Mouse (Mus musculus) MEL (cell line): Measurements from ENCODE around the gene Relt. TPM values are rescaled to one million over a fixed set of nuclear protein-coding genes. Genes with fewer than 3 reads are reported as not detected.
A peak's percentile ranks its signal among the peaks of the same experiment; 100 is the strongest.

Experiments
- DNase-seq: peaks from one replicate; pipeline ENCODE4 v3.0.0; 2011; ENCODE audit warnings: low read depth, low spot score
- H3K27ac ChIP-seq: 2 replicates; pipeline ENCODE4 v1.5.1; 2012; ENCODE audit warnings: low read depth, mild to moderate bottlenecking, control low read depth, low read length, moderate library complexity; ENCODE audit not compliant: control insufficient read depth
- H3K27me3 ChIP-seq, 2 experiments: fragments of 150-350 bp in 1 of 2; sonication (generic) in 1 of 2; 2 replicates each; pipeline ENCODE4 v1.6.1; 2012; ENCODE audit warnings: low read length in 2 of 2, mild to moderate bottlenecking in 2 of 2, improper control_type of control experiment in 1 of 2, moderate library complexity in 1 of 2; ENCODE audit not compliant: insufficient read depth in 2 of 2, control insufficient read depth in 1 of 2
- H3K36me3 ChIP-seq, 2 experiments: 2 replicates each; pipeline ENCODE4 v1.6.1; 2012 to 2014; ENCODE audit warnings: low read length in 2 of 2, improper control_type of control experiment in 1 of 2, inconsistent platforms in 1 of 2, mild to moderate bottlenecking in 1 of 2; ENCODE audit not compliant: insufficient read depth in 2 of 2, control insufficient read depth in 1 of 2
- H3K4me1 ChIP-seq, 2 experiments: fragments of 150-350 bp in 1 of 2; sonication (generic) in 1 of 2; 2 replicates each; pipeline ENCODE4 v1.6.1; 2012; ENCODE audit warnings: low read length in 2 of 2, improper control_type of control experiment in 1 of 2, mild to moderate bottlenecking in 1 of 2; ENCODE audit not compliant: insufficient read depth in 2 of 2, control insufficient read depth in 1 of 2
- H3K4me3 ChIP-seq, 2 experiments: fragments of 150-350 bp in 1 of 2; sonication (generic) in 1 of 2; 2 replicates each; pipeline ENCODE4 v1.5.1; 2012; ENCODE audit warnings: low read depth in 2 of 2, low read length in 2 of 2, mild to moderate bottlenecking in 2 of 2, moderate library complexity in 2 of 2, control low read depth in 1 of 2, improper control_type of control experiment in 1 of 2; ENCODE audit not compliant: control insufficient read depth in 1 of 2, insufficient read depth in 1 of 2
- H3K79me2 ChIP-seq: 2 replicates; pipeline ENCODE4 v1.6.1; 2012; ENCODE audit warnings: mild to moderate bottlenecking, low read length, moderate library complexity; ENCODE audit not compliant: control insufficient read depth, poor library complexity, insufficient read depth
- H3K9ac ChIP-seq: 2 replicates; pipeline ENCODE4 v1.6.1; 2012; ENCODE audit warnings: low read depth, mild to moderate bottlenecking, control low read depth, low read length, moderate library complexity; ENCODE audit not compliant: control insufficient read depth, poor library complexity, severe bottlenecking
- H3K9me3 ChIP-seq: fragments of 150-350 bp; sonication (generic); replicated peaks from 2 replicates; pipeline ENCODE4 v1.6.1; 2012; ENCODE audit warnings: mild to moderate bottlenecking, low read length, improper control_type of control experiment, moderate library complexity; ENCODE audit not compliant: insufficient read depth
- CHD1 ChIP-seq: IDR thresholded peaks from 2 replicates; pipeline ENCODE4 v1.6.1; 2012; ENCODE audit warnings: low read depth, mild to moderate bottlenecking, inconsistent platforms, low read length, improper control_type of control experiment
- CTCF ChIP-seq, 3 experiments: IDR thresholded peaks in 2 of 3; conservative IDR thresholded peaks in 1 of 3; 2 replicates each; pipeline ENCODE4 v1.5.1; 2011 to 2012; ENCODE audit warnings: low read length in 3 of 3, low read depth in 2 of 3, mild to moderate bottlenecking in 2 of 3, improper control_type of control experiment in 1 of 3, inconsistent platforms in 1 of 3, mixed read lengths in 1 of 3, moderate library complexity in 1 of 3; ENCODE audit not compliant: control insufficient read depth in 1 of 3, insufficient read depth in 1 of 3, poor library complexity in 1 of 3, severe bottlenecking in 1 of 3
- ELF1 ChIP-seq: IDR thresholded peaks from 2 replicates; pipeline ENCODE4 v1.6.1; 2014; ENCODE audit warnings: low read depth, mild to moderate bottlenecking, inconsistent platforms, low read length, improper control_type of control experiment, moderate library complexity
- EP300 ChIP-seq, 2 experiments: IDR thresholded peaks; 2 replicates each; pipeline ENCODE4 v1.6.1; 2011; ENCODE audit warnings: improper control_type of control experiment in 2 of 2, low read length in 2 of 2, low read depth in 1 of 2, mild to moderate bottlenecking in 1 of 2
- GABPA ChIP-seq: IDR thresholded peaks from 2 replicates; pipeline ENCODE4 v1.6.1; 2012; ENCODE audit warnings: low read depth, mild to moderate bottlenecking, inconsistent platforms, low read length, improper control_type of control experiment, moderate library complexity
- JUND ChIP-seq: IDR thresholded peaks from 2 replicates; pipeline ENCODE4 v1.6.1; 2011; ENCODE audit warnings: low read depth, mild to moderate bottlenecking, improper control_type of control experiment, low read length
- KAT2A ChIP-seq: conservative IDR thresholded peaks from 2 replicates; pipeline ENCODE4 v1.6.1; 2012; ENCODE audit warnings: low read depth, low read length, improper control_type of control experiment, inconsistent platforms
- MAZ ChIP-seq: IDR thresholded peaks from 2 replicates; pipeline ENCODE4 v1.6.1; 2012; ENCODE audit warnings: low read depth, mild to moderate bottlenecking, inconsistent platforms, low read length, improper control_type of control experiment
- MXI1 ChIP-seq: IDR thresholded peaks from 2 replicates; pipeline ENCODE4 v1.6.1; 2011; ENCODE audit warnings: mild to moderate bottlenecking, low read depth, low read length, improper control_type of control experiment
- MYC ChIP-seq: IDR thresholded peaks from 2 replicates; pipeline ENCODE4 v1.6.1; 2011; ENCODE audit warnings: low read depth, mild to moderate bottlenecking, low read length, improper control_type of control experiment, moderate library complexity
- NELFE ChIP-seq: IDR thresholded peaks from 2 replicates; pipeline ENCODE4 v1.6.1; 2011; ENCODE audit warnings: low read depth, low read length, improper control_type of control experiment
- NRF1 ChIP-seq: IDR thresholded peaks from 2 replicates; pipeline ENCODE4 v1.6.1; 2014; ENCODE audit warnings: low read depth, mild to moderate bottlenecking, inconsistent platforms, low read length, improper control_type of control experiment, moderate library complexity; ENCODE audit not compliant: poor library complexity, insufficient read depth, severe bottlenecking
- POLR2A ChIP-seq, 2 experiments: IDR thresholded peaks; 2 replicates each; pipeline ENCODE4 v1.6.1; 2011 to 2012; ENCODE audit warnings: low read length in 2 of 2, mild to moderate bottlenecking in 2 of 2, control low read depth in 1 of 2, improper control_type of control experiment in 1 of 2, low read depth in 1 of 2, moderate library complexity in 1 of 2; ENCODE audit not compliant: control insufficient read depth in 1 of 2, insufficient read depth in 1 of 2, poor library complexity in 1 of 2
- POLR2AphosphoS2 ChIP-seq: IDR thresholded peaks from 2 replicates; pipeline ENCODE4 v1.6.1; 2011; ENCODE audit warnings: low read length, improper control_type of control experiment
- POLR2AphosphoS5 ChIP-seq: IDR thresholded peaks from 2 replicates; pipeline ENCODE4 v1.6.1; 2012; ENCODE audit warnings: low read depth, borderline replicate concordance, mild to moderate bottlenecking, inconsistent platforms, low read length, moderate library complexity, mixed read lengths
- RAD21 ChIP-seq: IDR thresholded peaks from 2 replicates; pipeline ENCODE4 v1.6.1; 2011; ENCODE audit warnings: mild to moderate bottlenecking, low read depth, low read length, improper control_type of control experiment
- SIN3A ChIP-seq: IDR thresholded peaks from 2 replicates; pipeline ENCODE4 v1.6.1; 2012; ENCODE audit warnings: low read length, improper control_type of control experiment, inconsistent platforms
- SMC3 ChIP-seq: IDR thresholded peaks from 2 replicates; pipeline ENCODE4 v1.6.1; 2011; ENCODE audit warnings: low read depth, low read length, improper control_type of control experiment
- TAL1 ChIP-seq: IDR thresholded peaks from 2 replicates; pipeline ENCODE4 v1.6.1; 2012; ENCODE audit warnings: mild to moderate bottlenecking, inconsistent platforms, low read length, moderate library complexity, mixed read lengths
- TCF12 ChIP-seq: IDR thresholded peaks from 2 replicates; pipeline ENCODE4 v1.6.1; 2014; ENCODE audit warnings: low read depth, mild to moderate bottlenecking, inconsistent platforms, low read length, improper control_type of control experiment, moderate library complexity
- USF1 ChIP-seq: IDR thresholded peaks from 2 replicates; pipeline ENCODE4 v1.6.1; 2014; ENCODE audit warnings: low read depth, mild to moderate bottlenecking, inconsistent platforms, low read length, improper control_type of control experiment, moderate library complexity
- USF2 ChIP-seq, 2 experiments: IDR thresholded peaks; 2 replicates each; pipeline ENCODE4 v1.6.1; 2011 to 2012; ENCODE audit warnings: improper control_type of control experiment in 2 of 2, low read length in 2 of 2, borderline replicate concordance in 1 of 2, inconsistent platforms in 1 of 2, low read depth in 1 of 2, mild to moderate bottlenecking in 1 of 2; ENCODE audit not compliant: insufficient read depth in 1 of 2
- ZC3H11A ChIP-seq: IDR thresholded peaks from 2 replicates; pipeline ENCODE4 v1.6.1; 2012; ENCODE audit warnings: low read depth, mild to moderate bottlenecking, inconsistent platforms, low read length, improper control_type of control experiment
- ZKSCAN1 ChIP-seq: IDR thresholded peaks from 2 replicates; pipeline ENCODE4 v1.6.1; 2012; ENCODE audit warnings: low read depth, mild to moderate bottlenecking, inconsistent platforms, low read length, improper control_type of control experiment, moderate library complexity
- ZNF384 ChIP-seq: IDR thresholded peaks from 2 replicates; pipeline ENCODE4 v1.6.1; 2012; ENCODE audit warnings: low read depth, mild to moderate bottlenecking, inconsistent platforms, low read length, improper control_type of control experiment
- polyA plus RNA-seq, 2 experiments: library from polyadenylated mRNA; stranded (reverse) in 1 of 2; unstranded in 1 of 2; fragments of >175 nt in 1 of 2; fragments of >200 nt in 1 of 2; gene quantifications; 2 replicates each; pipeline versions ENCODE4 v1.2.1 to v1.2.4; 2012; ENCODE audit warnings: low replicate concordance in 2 of 2, low read depth in 1 of 2; ENCODE audit not compliant: insufficient read length in 2 of 2, insufficient read depth in 1 of 2, missing spikeins in 1 of 2
- total RNA-seq: library from RNA; depleted of rRNA; stranded (reverse); fragments of 300-350 nt; gene quantifications from 2 replicates; pipeline ENCODE4 v1.2.3, GENCODE M21; 2012

Relt gene
- total and polyA plus RNA-seq, 3 experiments, result 29.6 to 37.1 TPM; not detected in 1

GRCm38 (mm10) chr7:100908567-100908966, 45.3 kb upstream of the Relt start (continued):
- TF ChIP-seq NRF1, result no peak

- Histone ChIP-seq H3K79me2 (no peaks in the 10 kb centered on the region), H3K27me3 (no peaks in the 10 kb centered on the region; a peak in 1 of 4 replicates), H3K27ac (no peak overlapping the region), H3K9ac (no peak overlapping the region), H3K4me1 (no peaks in the 10 kb centered on the region), H3K9me3 (no peaks in the 10 kb centered on the region), H3K36me3 (no peaks in the 10 kb centered on the region), H3K4me3 (no peak overlapping the region)
- TF ChIP-seq JUND (no peak), USF2 (IDR thresholded peaks at IDR 0.05; ENCODE audit: borderline replicate concordance in 1 of 2, insufficient read depth in 1 of 2, low read depth in 1 of 2, low read length in 2 of 2) (no peak), MXI1 (no peak), POLR2A (IDR thresholded peaks at IDR 0.05; ENCODE audit: control insufficient read depth in 1 of 2, insufficient read depth in 1 of 2, low read depth in 1 of 2, low read length in 2 of 2, poor library complexity in 1 of 2) (no peak), POLR2AphosphoS5 (no peak), USF1 (no peak), POLR2AphosphoS2 (no peak), TCF12 (no peak), RAD21 (no peak), GABPA (no peak), EP300 (IDR thresholded peaks at IDR 0.05; ENCODE audit: low read depth in 1 of 2, low read length in 2 of 2) (no peak), ELF1 (no peak), MAZ (no peak), KAT2A (no peak), ZC3H11A (no peak), ZNF384 (no peak)
- no peak for DNase-seq
Measured at GRCm38 (mm10) chr7:100908061-100908460, 44.8 kb upstream of the Relt start.

GRCm38 (mm10) chr7:100907231-100907630, 44.0 kb upstream of the Relt start:
- DNase-seq, result peak; percentile 72
- no peaks in the 10 kb centered on the region for H3K36me3 ChIP-seq
- no peak overlapping the region for H3K9ac ChIP-seq
- H3K4me1 ChIP-seq, result no peaks in the 10 kb centered on the region
- no peak overlapping the region for H3K4me3 ChIP-seq
- H3K79me2 ChIP-seq, result no peaks in the 10 kb centered on the region
- peak; percentile 92 for TF ChIP-seq ZNF384
- TF ChIP-seq RAD21, result peak; percentile 93
- TF ChIP-seq SMC3, result peak; percentile 72
- no peak for TF ChIP-seq CHD1
- TF ChIP-seq MYC, result peak; percentile 66; the same call in 1 of the 2 replicates
- TF ChIP-seq ZKSCAN1, result 0 out of 2 replicates have a peak, but pooled peaks have one; percentile 51
- TF ChIP-seq GABPA, result no peak
- no peak for TF ChIP-seq SIN3A
- TF ChIP-seq TAL1, result no peak
- TF ChIP-seq POLR2A (IDR thresholded peaks at IDR 0.05; ENCODE audit: control insufficient read depth in 1 of 2, insufficient read depth in 1 of 2, low read depth in 1 of 2, low read length in 2 of 2, poor library complexity in 1 of 2), result no peak
- no peak for TF ChIP-seq USF1
- no peak for TF ChIP-seq NELFE
- TF ChIP-seq POLR2AphosphoS5, result no peak
- TF ChIP-seq CTCF (IDR thresholded peaks at IDR 0.05 in 2 of 3, conservative IDR thresholded peaks at IDR 0.05 in 1 of 3; ENCODE audit: control insufficient read depth in 1 of 3, insufficient read depth in 1 of 3, low read depth in 2 of 3, low read length in 3 of 3, poor library complexity in 1 of 3, severe bottlenecking in 1 of 3), result peak; percentile 87 to 95 (median 90)
- TF ChIP-seq ZC3H11A, result peak; percentile 52; the same call in 1 of the 2 replicates
- H3K9me3 ChIP-seq, result no peaks in the 10 kb centered on the region
- H3K27me3 ChIP-seq, result no peaks in the 10 kb centered on the region; a peak in 1 of 4 replicates
- H3K27ac ChIP-seq, result no peak overlapping the region
